Mouse (Mus musculus) megakaryocyte progenitor cell, adult 5-6 weeks (primary cell): Measurements from ENCODE around the gene Rheb. TPM values are rescaled to one million over a fixed set of nuclear protein-coding genes. Genes with fewer than 3 reads are reported as not detected.
"Not testable (repeated sequence)": the region's sequence is repeated elsewhere in the genome, so short reads cannot be mapped to it uniquely, and the experiment has no call there.

ENCODE experiments used
- ATAC-seq: replicated peaks from 2 replicates; pipeline ENCODE4 v1.8.0; 2016; ENCODE audit warnings: mild to moderate bottlenecking, moderate TSS enrichment, inconsistent platforms; ENCODE audit not compliant: poor library complexity
- total RNA-seq, 2 experiments: library from RNA; stranded (forward) in 1 of 2; stranded (reverse) in 1 of 2; fragments of 157-497, 149-512 nt in 1 of 2; fragments of 200-1000 nt in 1 of 2; gene quantifications; 2 replicates each; pipeline versions ENCODE4 v1.2.3 to v1.2.4; 2015 to 2017

Gene Rheb
- total RNA-seq, 2 experiments from 2014 or later: 46.0 to 102 TPM

GRCm38 (mm10) chr5:24798639-24799038, 43.8 kb downstream of the Rheb start:
- ATAC-seq: no peak

- no peak for ATAC-seq
Measured at GRCm38 (mm10) chr5:24797858-24798257, 44.6 kb downstream of the Rheb start.

DNA sequence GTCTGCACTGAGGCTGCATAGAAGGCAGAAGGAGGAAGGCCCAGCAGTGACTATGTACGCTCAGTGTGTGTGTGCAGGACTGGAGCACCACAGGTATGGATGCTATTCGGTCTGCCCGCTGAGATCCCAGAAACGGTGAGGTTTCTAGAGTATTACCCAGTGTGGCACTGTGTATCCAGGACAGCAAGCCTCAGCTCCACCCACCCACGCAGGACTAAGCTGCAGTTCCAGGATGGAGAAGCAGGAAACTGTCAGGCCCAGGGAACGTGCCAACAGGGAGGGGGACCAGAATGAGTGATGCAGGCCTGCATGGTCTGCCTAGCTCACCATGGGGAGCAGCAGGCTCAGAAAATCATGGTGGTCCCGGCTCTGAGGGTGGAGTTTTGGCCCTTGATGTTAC, 49.5 kb downstream of the Rheb start:
- no peak for ATAC-seq

DNA sequence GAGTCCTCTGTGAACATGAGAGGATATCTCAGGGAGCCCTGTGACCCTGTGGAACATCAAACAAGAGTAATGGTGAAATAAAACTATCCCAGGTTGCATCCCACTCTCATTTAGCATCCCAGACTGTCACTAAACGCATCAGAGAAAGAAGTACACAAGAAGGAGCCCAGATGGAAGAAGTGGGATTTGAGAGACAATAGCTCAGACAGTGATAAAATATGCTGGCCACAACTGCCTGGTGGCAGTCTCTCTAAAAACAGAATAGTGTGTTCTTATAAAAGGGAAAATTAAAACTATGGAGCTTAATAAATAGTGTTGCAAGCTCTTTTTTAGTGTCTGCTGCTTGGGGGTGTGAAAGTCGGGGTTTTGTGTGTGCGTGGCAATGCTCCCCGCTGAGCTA, 59.5 kb downstream of the Rheb start:
- ATAC-seq: no peak

GRCm38 (mm10) chr5:24781048-24781447, 61.4 kb downstream of the Rheb start:
- no peak for ATAC-seq

DNA sequence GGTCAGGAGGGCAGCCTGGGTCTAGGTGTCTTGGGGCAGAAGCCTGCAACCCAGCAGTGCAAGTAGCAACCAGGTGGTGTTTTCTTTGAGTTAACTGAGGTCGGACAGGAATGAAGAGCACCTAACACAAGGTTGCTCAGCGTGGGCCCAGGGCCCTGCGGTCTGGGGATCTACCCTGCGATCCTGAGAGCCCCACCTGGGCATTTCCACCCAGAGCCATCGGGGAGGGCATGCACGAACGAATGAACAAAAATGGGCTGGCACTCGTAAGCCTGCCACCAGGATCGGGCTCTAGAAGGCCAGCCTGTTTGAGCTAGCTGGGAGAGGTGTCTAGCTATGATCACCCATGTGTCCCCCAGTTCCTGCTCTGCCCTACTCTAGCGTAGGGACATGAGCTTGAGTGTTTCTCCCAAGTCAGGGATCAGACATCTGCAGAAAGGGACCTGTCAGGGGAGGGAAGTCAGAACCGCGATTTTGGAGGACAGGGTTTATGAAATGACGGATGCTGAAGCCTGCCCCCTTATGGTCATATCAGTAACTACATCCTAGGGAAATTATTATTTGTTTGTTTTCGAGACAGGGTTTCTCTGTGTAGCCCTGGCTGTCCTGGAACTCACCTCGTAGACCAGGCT, 62.4 kb downstream of the Rheb start:
- ATAC-seq: peak; percentile 85

- no peak for ATAC-seq
Measured at GRCm38 (mm10) chr5:24779321-24779720, 63.1 kb downstream of the Rheb start.

- no peak for ATAC-seq
Measured at GRCm38 (mm10) chr5:24778843-24779140, 63.6 kb downstream of the Rheb start.

GRCm38 (mm10) chr5:24778082-24778842, 64.2 kb downstream of the Rheb start:
- ATAC-seq: no peak

DNA sequence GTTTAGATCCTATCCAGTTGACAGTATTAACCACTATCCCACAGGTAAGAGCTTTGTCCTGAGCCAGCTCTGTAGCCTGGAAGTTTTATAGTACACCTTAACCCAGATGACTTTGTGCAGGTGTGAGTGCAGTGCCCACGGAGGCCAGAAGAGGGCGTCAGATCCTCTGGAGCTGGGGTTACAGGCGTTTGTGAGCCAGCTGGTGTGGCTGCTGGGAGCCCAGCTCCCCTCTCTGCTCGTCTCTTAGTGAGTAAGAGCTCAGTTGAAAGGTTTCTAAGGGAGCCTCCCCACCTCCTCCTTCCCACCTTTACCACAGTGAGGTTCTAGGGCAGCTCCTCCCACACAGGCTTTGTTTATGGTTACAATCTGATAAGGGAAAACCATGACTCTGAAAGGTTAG, 65.7 kb downstream of the Rheb start:
- ATAC-seq: peak; percentile 37; the same call in 1 of the 2 replicates

DNA sequence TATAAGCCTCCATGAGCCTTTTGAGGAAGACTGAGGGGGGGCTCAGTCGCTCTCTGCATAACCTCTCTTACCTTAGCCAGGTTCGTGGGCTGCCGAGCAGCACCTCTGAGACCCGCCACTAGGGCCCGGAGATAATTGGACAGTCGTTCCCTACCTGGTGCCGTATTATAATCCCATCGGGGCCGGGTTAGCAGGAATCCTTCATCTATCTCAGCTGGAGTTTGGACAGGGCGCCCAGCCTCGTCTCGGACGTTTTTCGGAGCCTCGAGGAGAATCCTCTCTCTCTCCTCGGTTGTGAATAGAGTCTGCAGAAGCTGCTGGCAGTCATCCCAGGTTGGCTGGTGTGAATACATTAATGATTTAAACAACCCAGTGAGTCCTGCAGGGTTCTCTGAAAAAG, 67.9 kb downstream of the Rheb start:
- not testable (repeated sequence) for ATAC-seq

DNA sequence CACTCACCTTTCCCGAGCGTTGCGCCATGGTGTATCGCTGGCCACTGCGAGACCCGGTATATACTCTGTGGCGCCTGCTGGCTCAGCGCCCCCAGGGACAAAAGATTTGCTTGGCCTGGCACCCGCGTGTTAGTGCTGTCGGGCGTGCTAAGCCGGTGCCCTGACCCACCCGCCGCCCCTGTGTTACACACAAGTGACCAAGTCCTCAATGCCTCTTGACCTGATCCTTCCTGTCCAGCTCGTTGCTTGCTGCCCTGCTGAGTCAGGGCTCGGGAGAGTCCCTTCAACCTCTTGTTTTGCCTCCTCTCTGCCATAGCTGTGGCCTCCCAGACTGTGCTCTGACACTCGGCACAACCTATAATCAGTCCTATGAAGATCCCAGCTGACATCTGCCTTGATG, 84.6 kb downstream of the Rheb start, which contains the start of gene Crygn:
Gene Crygn, minus strand, starts transcription at position 193 of the 400 bp plus-strand sequence.
- ATAC-seq: no peak

DNA sequence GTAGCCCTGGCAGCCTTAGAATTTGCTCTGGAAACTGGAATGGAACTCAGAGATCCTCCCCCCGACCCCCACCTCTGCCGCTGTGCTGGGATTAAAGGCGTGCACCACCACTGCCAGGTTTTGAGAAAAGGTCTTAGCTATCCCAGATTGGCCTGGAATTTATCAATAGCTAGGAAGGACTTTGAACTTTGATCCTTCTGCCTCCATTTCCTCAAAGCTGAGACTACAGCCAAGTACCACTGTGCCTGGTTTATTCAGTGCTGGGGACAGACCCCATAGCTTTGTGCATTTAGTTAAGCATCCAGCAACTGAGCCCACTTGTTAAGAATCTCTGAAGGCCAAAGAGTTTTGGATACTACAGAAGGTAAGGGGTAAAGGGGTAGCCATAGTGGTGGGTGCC, 85.5 kb downstream of the Rheb start:
- ATAC-seq: no peak

Other genes with a start within 250 kb of the Rheb start
- not detected in 2 replicates for gene Smarcd3, start 218.2 kb downstream of the Rheb start, total RNA-seq (2015)
- 0.08 TPM in 1 of 2 replicates, not detected in the other for gene Smarcd3, start 218.2 kb downstream of the Rheb start, total RNA-seq (2017)
- 21.6 and 26.5 TPM in 2 replicates for gene Nub1, start 157.1 kb downstream of the Rheb start, total RNA-seq (2015)
- 33.2 and 40.2 TPM in 2 replicates for gene Nub1, start 157.1 kb downstream of the Rheb start, total RNA-seq (2017)
- 0.07 and 0.64 TPM in 2 replicates for gene Wdr86, start 111.9 kb downstream of the Rheb start, total RNA-seq (2015)
- gene Wdr86, start 111.9 kb downstream of the Rheb start, total RNA-seq (2017): 0.95 TPM in 1 of 2 replicates, not detected in the other
- gene Crygn, start 84.6 kb downstream of the Rheb start, total RNA-seq (2015): not detected in 2 replicates
- not detected in 2 replicates for gene Crygn, start 84.6 kb downstream of the Rheb start, total RNA-seq (2017)